Mouse (Mus musculus) heart, adult 2 months (tissue): ENCODE data around the gene Rad50.

Experiments
- CTCF ChIP-seq: fragments of 200-600 bp; IDR thresholded peaks from 2 replicates; pipeline ENCODE4 v1.8.1; 2022; ENCODE audit warnings: antibody characterized with exemption, mild to moderate bottlenecking, moderate library complexity
- EP300 ChIP-seq: fragments of 200-500 bp; IDR thresholded peaks from 2 replicates; pipeline ENCODE4 v1.6.1; 2011; ENCODE audit warnings: low read depth, low read length, control low read depth; ENCODE audit not compliant: insufficient read depth
- POLR2A ChIP-seq: fragments of 200-500 bp; IDR thresholded peaks from 2 replicates; pipeline ENCODE4 v1.6.1; 2011; ENCODE audit warnings: mild to moderate bottlenecking, low read depth, low read length, control low read depth; ENCODE audit not compliant: insufficient read depth

- TF ChIP-seq CTCF (no peak), POLR2A (no peak), EP300 (no peak)
Observed at GRCm38 (mm10) chr11:53698521-53698920, 8.6 kb downstream of the Rad50 start.
